Mouse (Mus musculus) adrenal gland, postnatal 36 days (tissue): Measurements from ENCODE around the gene Zdhhc1. TPM values are rescaled to one million over a fixed set of nuclear protein-coding genes. Genes with fewer than 3 reads are reported as not detected.

Experiments
- DNase-seq, 2 experiments: peaks; one replicate each; pipeline ENCODE4 v3.0.0; 2021; ENCODE audit warnings: mixed read lengths in 1 of 2
- long read RNA-seq, 2 experiments: library from polyadenylated mRNA; stranded (forward); transcript quantifications; one replicate each; pipeline ENCODE4 v2.0.0; 2021; ENCODE audit warnings: borderline sequencing depth in 2 of 2
- total RNA-seq, 2 experiments: library from RNA; stranded (reverse); gene quantifications; 2 replicates each; pipeline ENCODE4 v1.2.3; 2021

The Zdhhc1 gene
- 10 to 100 TPM; 16.0 to 17.7 TPM for total RNA-seq
- long read RNA-seq, experiment 1, partial matches to known transcripts = 2 of 21 reads
- long read RNA-seq, experiment 1, other reads (novel, unspliced or antisense) = 16 of 21 reads
- long read RNA-seq, experiment 2, partial matches to known transcripts = 4 of 13 reads
- long read RNA-seq, experiment 2, other reads (novel, unspliced or antisense) = 5 of 13 reads

GRCm38 (mm10) chr8:105496439-105497180 is at the start of gene Zdhhc1:
Gene Zdhhc1, minus strand, starts transcription at chr8:105496902.
- DNase-seq = peak; percentile 93 to 95

DNA sequence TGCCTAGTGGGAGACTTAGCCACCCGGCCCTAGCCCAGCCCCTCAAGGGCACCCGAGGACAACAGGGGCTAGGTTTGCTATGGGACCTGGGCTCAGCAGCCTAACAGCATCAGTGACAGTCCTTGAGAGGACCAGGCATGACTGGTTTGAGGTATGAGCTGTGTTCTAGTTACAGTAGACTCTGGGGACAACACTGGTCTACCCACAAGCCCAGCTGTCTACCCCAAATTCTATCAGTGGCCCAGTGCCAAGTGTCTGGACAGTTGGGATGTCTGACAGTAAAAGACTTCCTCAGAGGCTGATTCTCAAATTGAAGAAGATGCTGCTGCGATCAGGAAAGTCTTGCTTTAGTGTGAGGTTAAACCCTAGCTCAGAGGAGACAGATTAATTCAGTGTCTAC is 48.5 kb upstream of the Zdhhc1 start:
- no peak for DNase-seq

DNA sequence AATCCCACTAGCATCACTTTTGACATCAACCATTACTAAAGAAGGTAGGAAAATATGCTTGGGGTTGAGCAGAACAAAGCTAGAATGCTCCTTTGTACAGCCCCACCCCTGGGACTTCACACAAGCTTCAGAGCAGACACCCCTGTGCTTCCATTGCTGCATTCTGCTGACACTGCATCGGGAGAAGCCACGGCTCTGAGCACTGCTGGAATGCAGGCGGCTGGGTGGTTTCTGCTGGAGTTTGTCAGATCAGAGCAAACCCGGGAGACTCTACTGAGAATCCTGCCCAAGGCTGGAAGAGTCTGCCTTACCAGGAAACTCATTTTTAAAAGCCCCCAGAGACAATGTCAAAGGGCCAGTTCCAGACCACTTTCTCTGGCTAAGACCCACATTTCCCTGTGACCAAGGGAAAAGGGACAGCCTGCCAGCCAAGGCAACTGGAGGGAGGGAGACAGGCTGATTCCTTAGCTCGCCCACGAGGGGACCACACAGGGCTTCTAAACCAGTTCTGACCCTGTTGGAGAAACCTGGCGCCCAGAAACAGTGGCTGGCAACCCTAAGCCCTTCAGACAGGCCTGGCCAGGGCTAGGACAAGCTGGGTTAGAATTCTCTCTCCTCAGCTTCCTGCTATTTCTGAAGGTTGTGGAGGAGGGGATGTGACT is 48.0 kb upstream of the Zdhhc1 start:
- no peak for DNase-seq

- no peak for DNase-seq
These were observed 47.0 kb upstream of the Zdhhc1 start for GRCm38 (mm10) chr8:105543703-105544102.

- no peak for DNase-seq
These were observed 46.1 kb upstream of the Zdhhc1 start for GRCm38 (mm10) chr8:105542808-105543207.

DNA sequence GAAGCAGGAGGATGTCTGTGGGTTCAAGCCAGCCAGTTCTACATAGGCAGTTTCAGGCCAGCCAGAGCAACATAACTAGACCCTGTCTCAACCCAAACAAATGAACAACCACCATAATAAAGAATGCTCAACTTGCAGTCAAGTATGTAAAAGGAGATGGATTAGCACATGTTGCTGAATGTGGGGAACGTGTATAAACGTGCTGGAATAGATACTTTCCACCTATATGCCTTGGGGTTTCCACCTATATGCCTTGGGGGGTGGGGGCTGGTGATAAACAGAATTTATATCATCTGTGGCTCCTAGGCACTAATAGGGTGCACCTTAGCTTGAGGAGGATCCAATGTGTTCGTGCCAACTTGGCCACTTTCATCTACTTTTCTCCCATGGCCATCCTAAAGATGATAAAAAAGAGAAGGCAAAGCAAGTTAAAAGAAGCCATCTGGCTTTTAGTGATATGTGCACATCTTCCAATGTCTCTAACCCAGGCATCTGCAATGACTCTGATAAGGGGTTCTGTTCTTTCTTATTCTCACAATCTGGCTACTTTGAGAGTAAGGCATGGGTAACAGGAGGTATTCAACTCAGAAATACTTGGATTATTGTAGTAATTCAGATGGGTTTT is 45.4 kb upstream of the Zdhhc1 start:
- DNase-seq = no peak

GRCm38 (mm10) chr8:105538940-105539339 is 42.2 kb upstream of the Zdhhc1 start:
- no peak for DNase-seq

GRCm38 (mm10) chr8:105537011-105537677 is 40.4 kb upstream of the Zdhhc1 start:
- DNase-seq = peak; percentile 21 to 54

- no peak for DNase-seq
These were observed 39.8 kb upstream of the Zdhhc1 start for GRCm38 (mm10) chr8:105536546-105536945.

- peak; percentile 82 to 86 for DNase-seq
These were observed 37.2 kb upstream of the Zdhhc1 start for GRCm38 (mm10) chr8:105533892-105534329.

GRCm38 (mm10) chr8:105533439-105533838 is 36.7 kb upstream of the Zdhhc1 start:
- DNase-seq = no peak

GRCm38 (mm10) chr8:105531774-105532173 is 35.1 kb upstream of the Zdhhc1 start:
- DNase-seq = peak; percentile 71 to 77

- DNase-seq = peak; percentile 28 to 52
These were observed 32.6 kb upstream of the Zdhhc1 start for GRCm38 (mm10) chr8:105529271-105529670.

DNA sequence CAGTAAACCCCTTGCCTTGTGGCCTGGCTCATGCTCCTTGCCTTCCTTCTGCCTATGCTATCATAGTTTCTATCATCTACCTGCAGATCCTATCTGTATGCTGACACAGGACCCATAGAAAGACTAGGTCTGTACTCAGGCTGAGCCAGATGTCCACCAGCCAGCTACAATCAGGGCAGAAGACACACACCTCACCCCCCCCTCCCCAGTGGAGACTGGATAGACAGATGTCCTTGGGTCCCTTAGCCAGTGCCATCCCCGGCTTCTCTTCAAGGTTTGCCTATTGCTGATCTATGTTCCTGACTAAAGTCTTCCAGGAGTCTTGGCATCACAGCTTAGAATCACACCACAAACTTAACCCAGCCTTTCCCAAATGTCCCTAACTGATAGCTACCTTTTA is 31.5 kb upstream of the Zdhhc1 start:
- DNase-seq = peak in 1 of 2 experiments; percentile 30

GRCm38 (mm10) chr8:105527110-105527509 is 30.4 kb upstream of the Zdhhc1 start:
- DNase-seq = peak; percentile 39 to 69

- no peak for DNase-seq
These were observed 26.2 kb upstream of the Zdhhc1 start for GRCm38 (mm10) chr8:105522890-105523289.

DNA sequence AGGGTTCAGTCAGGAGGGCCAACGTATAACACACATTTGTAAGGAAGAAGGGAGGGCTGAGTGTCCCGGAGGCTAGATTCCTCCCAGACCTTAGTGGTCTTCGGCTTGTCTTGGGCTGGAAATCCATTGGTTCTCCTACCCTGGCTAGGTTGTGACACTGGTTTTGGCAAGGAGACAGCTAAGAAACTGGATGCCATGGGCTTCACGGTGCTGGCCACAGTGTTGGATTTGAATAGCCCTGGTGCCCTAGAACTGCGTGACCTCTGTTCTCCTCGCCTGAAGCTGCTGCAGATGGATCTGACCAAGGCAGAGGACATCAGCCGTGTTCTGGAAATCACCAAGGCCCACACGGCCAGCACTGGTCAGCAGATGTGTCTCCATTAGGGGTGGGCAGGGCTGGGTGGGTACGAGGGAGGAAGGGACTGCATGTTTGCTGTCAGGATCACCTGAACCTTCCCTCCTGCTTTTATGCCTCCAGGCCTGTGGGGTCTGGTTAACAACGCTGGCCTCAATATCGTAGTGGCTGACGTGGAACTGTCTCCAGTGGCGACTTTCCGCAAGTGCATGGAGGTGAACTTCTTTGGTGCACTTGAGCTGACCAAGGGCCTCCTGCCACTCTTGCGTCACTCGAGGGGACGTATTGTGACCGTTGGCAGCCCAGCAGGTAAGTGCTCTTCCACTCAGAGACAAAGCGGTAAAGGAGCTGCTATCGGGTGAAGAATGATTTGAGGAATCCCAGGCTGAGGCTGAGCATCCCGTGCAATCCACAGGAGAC is 25.5 kb upstream of the Zdhhc1 start:
- no peak for DNase-seq

DNA sequence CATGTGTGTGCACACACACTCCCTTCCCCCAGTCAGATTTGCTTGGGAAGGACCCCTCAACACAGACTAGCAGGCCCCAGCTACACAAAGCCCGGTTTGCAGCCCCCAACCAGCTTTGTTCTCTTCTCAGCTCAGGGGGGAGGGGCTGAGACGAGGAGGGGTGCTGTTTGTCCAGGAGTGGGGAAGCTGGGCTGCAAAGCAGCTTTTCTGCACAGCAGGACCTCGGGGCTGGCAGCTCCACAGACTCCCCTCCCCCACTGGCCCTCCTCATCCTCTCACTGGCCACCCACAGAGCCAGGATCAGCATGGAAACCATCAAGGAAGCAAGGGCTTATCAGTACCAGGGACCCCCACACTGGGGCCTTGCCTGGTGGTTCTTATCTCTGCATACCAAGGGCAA is 24.4 kb upstream of the Zdhhc1 start:
- DNase-seq = no peak

DNA sequence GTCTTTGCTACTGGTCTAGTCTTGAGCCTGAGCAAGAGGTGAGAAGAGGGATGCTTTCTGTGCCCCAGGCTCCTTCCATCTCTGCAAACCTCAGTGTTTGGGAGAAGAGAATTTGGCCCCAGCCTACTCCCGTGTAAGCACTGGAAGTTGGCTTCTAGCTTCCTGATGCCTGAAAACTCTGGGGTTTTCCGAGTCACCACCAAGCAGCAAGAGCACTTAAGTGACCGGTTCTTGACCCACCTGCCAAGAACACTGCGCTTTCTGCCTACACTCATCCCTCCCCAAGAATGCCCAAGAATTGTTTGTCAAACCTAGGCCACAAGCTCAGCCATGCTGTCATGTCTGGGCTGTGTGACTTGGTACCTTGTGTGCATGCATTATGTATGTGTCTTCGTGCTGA is 23.8 kb upstream of the Zdhhc1 start:
- no peak for DNase-seq

- no peak for DNase-seq
These were observed 22.9 kb upstream of the Zdhhc1 start for GRCm38 (mm10) chr8:105519591-105519990.
